Mouse (Mus musculus) C2C12 (cell line): ENCODE measurements around the gene Spem1. TPM values are rescaled to one million over a fixed set of nuclear protein-coding genes. Genes with fewer than 3 reads are reported as not detected.

Experiments
- H3K27me3 ChIP-seq: one replicate; pipeline ENCODE4 v1.6.1; 2011; ENCODE audit not compliant: control insufficient read depth, insufficient read depth, insufficient read length
- H3K36me3 ChIP-seq: one replicate; pipeline ENCODE4 v1.6.1; 2011; ENCODE audit not compliant: control insufficient read depth, insufficient read depth
- H3K4me3 ChIP-seq: one replicate; pipeline ENCODE4 v1.5.1; 2011; ENCODE audit warnings: mild to moderate bottlenecking, control low read depth; ENCODE audit not compliant: poor library complexity, insufficient read depth, severe bottlenecking
- H3K79me2 ChIP-seq: one replicate; pipeline ENCODE4 v1.6.1; 2011; ENCODE audit not compliant: control insufficient read depth, insufficient read depth
- H3K79me3 ChIP-seq: one replicate; pipeline ENCODE4 v1.6.1; 2011; ENCODE audit warnings: low read depth, control low read depth
- H3ac ChIP-seq: one replicate; pipeline ENCODE3; 2011; ENCODE audit warnings: low read depth; ENCODE audit not compliant: control insufficient read depth, insufficient read length
- CEBPB ChIP-seq: IDR thresholded peaks from one replicate; pipeline ENCODE4 v1.6.1; 2011; ENCODE audit warnings: low read depth, mild to moderate bottlenecking, control low read depth, moderate library complexity
- CTCF ChIP-seq: IDR thresholded peaks from one replicate; pipeline ENCODE4 v1.5.1; 2011; ENCODE audit not compliant: control insufficient read depth, insufficient read depth, insufficient read length
- FOSL1 ChIP-seq: IDR thresholded peaks from one replicate; pipeline ENCODE4 v1.8.0; 2011; ENCODE audit warnings: mild to moderate bottlenecking, low read length; ENCODE audit not compliant: poor library complexity, insufficient read depth, severe bottlenecking
- MAX ChIP-seq: IDR thresholded peaks from one replicate; pipeline ENCODE4 v1.6.1; 2011; ENCODE audit warnings: mild to moderate bottlenecking, control low read depth
- MYOD1 ChIP-seq: IDR thresholded peaks from one replicate; pipeline ENCODE4 v1.6.1; 2011; ENCODE audit warnings: low read depth; ENCODE audit not compliant: control insufficient read depth, insufficient read length
- MYOG ChIP-seq: IDR thresholded peaks from one replicate; pipeline ENCODE4 v1.6.1; 2011; ENCODE audit not compliant: control insufficient read depth, insufficient read length; ENCODE audit errors: extremely low read depth
- USF1 ChIP-seq: IDR thresholded peaks from one replicate; pipeline ENCODE4 v1.6.1; 2011; ENCODE audit warnings: low read depth, mild to moderate bottlenecking, control low read depth, moderate library complexity
- polyA plus RNA-seq: library from polyadenylated mRNA; unstranded; fragments of >200 nt; fragmentation: generic; extraction: Trizol; gene quantifications from one replicate; pipeline ENCODE4 v1.2.1, GENCODE M21; 2012; ENCODE audit warnings: missing spikeins

Gene Spem1
- polyA plus RNA-seq, 1 experiment = not detected

GRCm38 (mm10) chr11:69797924-69798323 lies 24.1 kb downstream of the Spem1 start:
- H3K4me3 ChIP-seq = no peak overlapping the region
- no peaks in the 10 kb centered on the region for H3K79me3 ChIP-seq
- peaks cover 6% of the 10 kb centered on the region for H3K36me3 ChIP-seq
- no peaks in the 10 kb centered on the region for H3K27me3 ChIP-seq
- H3K79me2 ChIP-seq = no peaks in the 10 kb centered on the region
- H3ac ChIP-seq = no peak overlapping the region
- TF ChIP-seq MYOG (no peak), CTCF (no peak), CEBPB (peak; percentile 68), MAX (no peak), MYOD1 (peak; percentile 61), FOSL1 (peak; percentile 27), USF1 (no peak)

- peaks cover 20% of the 10 kb centered on the region for H3K36me3 ChIP-seq
- H3K79me3 ChIP-seq = no peaks in the 10 kb centered on the region
- H3K79me2 ChIP-seq = no peaks in the 10 kb centered on the region
- peak overlapping the region; percentile 27 for H3ac ChIP-seq
- H3K4me3 ChIP-seq = peak overlapping the region; percentile 35
- no peaks in the 10 kb centered on the region for H3K27me3 ChIP-seq
- TF ChIP-seq CTCF = no peak
Observed at GRCm38 (mm10) chr11:69795983-69796435, 26.0 kb downstream of the Spem1 start.

GRCm38 (mm10) chr11:69795168-69795982 lies 26.6 kb downstream of the Spem1 start, which contains the start of gene Chrnb1:
TSS of gene Chrnb1 (minus strand) at chr11:69795943.
- TF ChIP-seq MYOG (no peak), CEBPB (no peak), USF1 (no peak), CTCF (no peak), MAX (peak; percentile 46), FOSL1 (no peak), MYOD1 (peak; percentile 92)
- Histone ChIP-seq H3K4me3 (peak within 1 kb of the TSS; percentile 35), H3ac (peak within 1 kb of the TSS; percentile 72), H3K36me3 (peaks cover 20% of the 10 kb centered on the region), H3K79me2 (no peaks in the 10 kb centered on the region), H3K27me3 (no peaks in the 10 kb centered on the region), H3K79me3 (no peaks in the 10 kb centered on the region)

- Histone ChIP-seq H3K4me3 (no peak overlapping the region), H3K27me3 (no peaks in the 10 kb centered on the region), H3K79me2 (no peaks in the 10 kb centered on the region), H3ac (no peak overlapping the region), H3K79me3 (no peaks in the 10 kb centered on the region), H3K36me3 (peaks cover 31% of the 10 kb centered on the region)
- TF ChIP-seq FOSL1 (no peak), MYOD1 (no peak), CEBPB (no peak), CTCF (no peak), MYOG (no peak), USF1 (no peak), MAX (no peak)
Observed at GRCm38 (mm10) chr11:69793429-69793828, 28.6 kb downstream of the Spem1 start.

GRCm38 (mm10) chr11:69791420-69791819 lies 30.6 kb downstream of the Spem1 start:
- H3K79me3 ChIP-seq = no peaks in the 10 kb centered on the region
- peaks cover 31% of the 10 kb centered on the region for H3K36me3 ChIP-seq
- H3K79me2 ChIP-seq = no peaks in the 10 kb centered on the region
- H3ac ChIP-seq = no peak overlapping the region
- no peak for TF ChIP-seq CTCF
- no peak for TF ChIP-seq MYOG
- TF ChIP-seq CEBPB = no peak
- no peak for TF ChIP-seq MYOD1
- no peak for TF ChIP-seq MAX
- TF ChIP-seq USF1 = no peak
- no peak for TF ChIP-seq FOSL1
- H3K4me3 ChIP-seq = no peak overlapping the region
- H3K27me3 ChIP-seq = no peaks in the 10 kb centered on the region
